Mouse (Mus musculus): ENCODE measurements around the gene Arhgap23.
A peak's percentile ranks its signal among the peaks of the same experiment; 100 is the strongest.

Gene Arhgap23

GRCm38 (mm10) chr11:97406094-97406951, 9.0 kb upstream of the Arhgap23 start:
- no peak for DNase-seq (ENCODE audit: low read depth, low spot score)

- DNase-seq (ENCODE audit: low read depth, low spot score), result no peak
These were observed 7.9 kb upstream of the Arhgap23 start for GRCm38 (mm10) chr11:97407456-97407855.

GRCm38 (mm10) chr11:97408171-97408570, 7.2 kb upstream of the Arhgap23 start:
- no peak for DNase-seq (ENCODE audit: low read depth, low spot score)

GRCm38 (mm10) chr11:97410958-97411357, 4.4 kb upstream of the Arhgap23 start:
- no peak for DNase-seq (ENCODE audit: low read depth, low spot score)

GRCm38 (mm10) chr11:97412117-97412516, 3.2 kb upstream of the Arhgap23 start:
- DNase-seq (ENCODE audit: low read depth, low spot score), result no peak

- DNase-seq (ENCODE audit: low read depth, low spot score), result no peak
These were observed 2.5 kb upstream of the Arhgap23 start for GRCm38 (mm10) chr11:97412808-97413347.

GRCm38 (mm10) chr11:97415712-97416636, 641 bp downstream of the Arhgap23 start:
- no peak for DNase-seq (ENCODE audit: low read depth, low spot score)

GRCm38 (mm10) chr11:97416637-97417035, 1.3 kb downstream of the Arhgap23 start:
- no peak for DNase-seq (ENCODE audit: low read depth, low spot score)

GRCm38 (mm10) chr11:97418834-97419539, 3.7 kb downstream of the Arhgap23 start:
- DNase-seq (ENCODE audit: low read depth, low spot score), result peak; percentile 84

- DNase-seq (ENCODE audit: low read depth, low spot score), result no peak
These were observed 4.2 kb downstream of the Arhgap23 start for GRCm38 (mm10) chr11:97419540-97419900.

GRCm38 (mm10) chr11:97422507-97422906, 7.2 kb downstream of the Arhgap23 start:
- DNase-seq (ENCODE audit: low read depth, low spot score), result no peak

- DNase-seq (ENCODE audit: low read depth, low spot score), result no peak
These were observed 8.9 kb downstream of the Arhgap23 start for GRCm38 (mm10) chr11:97424092-97424692.

- DNase-seq (ENCODE audit: low read depth, low spot score), result no peak
These were observed 9.5 kb downstream of the Arhgap23 start for GRCm38 (mm10) chr11:97424802-97425201.

GRCm38 (mm10) chr11:97427794-97428725, 12.7 kb downstream of the Arhgap23 start:
- peak; percentile 74 for DNase-seq (ENCODE audit: low read depth, low spot score)

- no peak for DNase-seq (ENCODE audit: low read depth, low spot score)
These were observed 13.4 kb downstream of the Arhgap23 start for GRCm38 (mm10) chr11:97428726-97429077.

- no peak for DNase-seq (ENCODE audit: low read depth, low spot score)
These were observed 14.3 kb downstream of the Arhgap23 start for GRCm38 (mm10) chr11:97429615-97430014.

GRCm38 (mm10) chr11:97432015-97432414, 16.7 kb downstream of the Arhgap23 start:
- no peak for DNase-seq (ENCODE audit: low read depth, low spot score)

GRCm38 (mm10) chr11:97432983-97433539, 17.7 kb downstream of the Arhgap23 start:
- DNase-seq (ENCODE audit: low read depth, low spot score), result no peak

- no peak for DNase-seq (ENCODE audit: low read depth, low spot score)
These were observed 18.8 kb downstream of the Arhgap23 start for GRCm38 (mm10) chr11:97434121-97434520.

Measured in telencephalon, adult 2 months (tissue).